In the genomic region with DNA sequence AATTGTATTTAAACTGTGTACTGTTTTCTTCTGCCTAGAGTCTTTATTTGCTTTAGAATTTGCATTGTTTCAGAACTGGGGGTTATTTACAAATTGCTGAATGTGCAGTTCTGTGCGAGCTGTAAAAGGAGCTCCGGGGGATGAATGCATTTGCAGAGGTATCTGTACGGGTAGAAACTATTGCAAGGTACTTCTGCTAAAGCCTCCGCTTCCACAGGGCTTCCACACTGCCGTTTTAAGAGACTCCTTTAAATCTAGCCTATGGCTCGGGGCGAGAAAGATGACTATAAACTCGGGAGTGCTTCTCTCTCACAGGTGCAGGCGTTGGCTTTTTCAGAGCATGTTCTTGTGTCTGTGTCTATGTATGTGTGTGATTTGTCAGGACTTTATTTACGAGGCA, we compare ENCODE assay signal across 8 mouse cellular contexts. TPM values are rescaled to one million over a fixed set of nuclear protein-coding genes. Genes with fewer than 3 reads are reported as not detected.
DNase-seq lines count a peak whose midpoint lies in the region; ATAC-seq and TF ChIP-seq lines count a peak whose summit lies in the region.

No protein-coding gene starts in this region.

- H3K27me3 ChIP-seq in kidney, embryonic 14.5 days (ENCODE audit: control insufficient read depth, insufficient read depth, low read length) = peaks cover 15% of the 10 kb centered on the region
- no peaks in the 10 kb centered on the region for H3K27me3 ChIP-seq in kidney, postnatal 0 days (ENCODE audit: insufficient read depth, low read length)
- H3K27me3 ChIP-seq in neural tube, embryonic 13.5 days = peaks cover 20% of the 10 kb centered on the region

- peak overlapping the region; percentile 58; the same call in 1 of the 2 replicates for H3K9ac ChIP-seq in kidney, embryonic 14.5 days (ENCODE audit: low read depth, low read length)
- H3K9ac ChIP-seq in kidney, postnatal 0 days (ENCODE audit: low read depth, low read length) = peak overlapping the region; percentile 32; the same call in 1 of the 2 replicates
- 0 out of 2 replicates have a peak overlapping the region, but pooled peaks have one; percentile 1 for H3K9ac ChIP-seq in neural tube, embryonic 13.5 days

- H3K4me2 ChIP-seq in kidney, embryonic 14.5 days (replicated peaks; ENCODE audit: low read depth, low read length) = peak overlapping the region; percentile 69
- peak overlapping the region; percentile 73 for H3K4me2 ChIP-seq in kidney, postnatal 0 days (ENCODE audit: low read length)
- H3K4me2 ChIP-seq in neural tube, embryonic 13.5 days = peak overlapping the region; percentile 78

- H3K4me1 ChIP-seq in kidney, embryonic 14.5 days (ENCODE audit: control insufficient read depth, insufficient read depth, low read length) = peaks cover 22% of the 10 kb centered on the region
- peaks cover 15% of the 10 kb centered on the region for H3K4me1 ChIP-seq in embryonic fibroblast, embryonic 13.5 days (ENCODE audit: control insufficient read depth, insufficient read depth, low read length)
- peaks cover 12% of the 10 kb centered on the region for H3K4me1 ChIP-seq in kidney, postnatal 0 days (replicated peaks; ENCODE audit: insufficient read depth, low read length)
- peaks cover 56% of the 10 kb centered on the region for H3K4me1 ChIP-seq in neural tube, embryonic 13.5 days (replicated peaks)

- no peak for ATAC-seq in kidney, embryonic 14.5 days (ENCODE audit: low FRiP score, low TSS enrichment)
- no peak for ATAC-seq in kidney, postnatal 0 days (replicated peaks; ENCODE audit: low FRiP score, low read depth)
- no peak for ATAC-seq in neural tube, embryonic 13.5 days (ENCODE audit: low read depth)

- H3K36me3 ChIP-seq in kidney, embryonic 14.5 days (ENCODE audit: control insufficient read depth, insufficient read depth, low read length) = no peaks in the 10 kb centered on the region
- no peaks in the 10 kb centered on the region for H3K36me3 ChIP-seq in kidney, postnatal 0 days (ENCODE audit: insufficient read depth, low read length)
- no peaks in the 10 kb centered on the region for H3K36me3 ChIP-seq in neural tube, embryonic 13.5 days

- no peak for DNase-seq in kidney, adult 8-10 months
- no peak for DNase-seq in kidney, postnatal 0 days (ENCODE audit: low spot score)
- no peak for DNase-seq in testis, postnatal 14 days (ENCODE audit: low spot score)
- DNase-seq in cerebellum, adult 11-12 months = no peak
- no peak for DNase-seq in urinary bladder, adult 18-20 months (ENCODE audit: low spot score in 2 of 2)

- H3K27ac ChIP-seq in kidney, embryonic 14.5 days (ENCODE audit: low read depth, low read length) = peak overlapping the region; percentile 78; the same call in 1 of the 2 replicates
- peak overlapping the region; percentile 66; the same call in 1 of the 2 replicates for H3K27ac ChIP-seq in embryonic fibroblast, embryonic 13.5 days (ENCODE audit: insufficient read depth, low read length)
- no peak overlapping the region for H3K27ac ChIP-seq in kidney, postnatal 0 days
- 0 out of 2 replicates have a peak overlapping the region, but pooled peaks have one; percentile 61 for H3K27ac ChIP-seq in neural tube, embryonic 13.5 days (replicated peaks)

- peaks cover 3% of the 10 kb centered on the region; the same call in 1 of the 2 replicates for H3K9me3 ChIP-seq in kidney, embryonic 14.5 days (ENCODE audit: control insufficient read depth, low read length)
- no peaks in the 10 kb centered on the region for H3K9me3 ChIP-seq in kidney, postnatal 0 days (replicated peaks; ENCODE audit: low read length)
- no peaks in the 10 kb centered on the region for H3K9me3 ChIP-seq in neural tube, embryonic 13.5 days

- no peak for TF ChIP-seq POLR2A in embryonic fibroblast, embryonic 13.5 days (IDR thresholded peaks at IDR 0.05; ENCODE audit: low read depth, low read length)

- peak overlapping the region; percentile 51 for H3K4me3 ChIP-seq in kidney, embryonic 14.5 days (ENCODE audit: low read length)
- peak overlapping the region; percentile 49 for H3K4me3 ChIP-seq in embryonic fibroblast, embryonic 13.5 days (ENCODE audit: insufficient read depth, low read length)
- H3K4me3 ChIP-seq in kidney, postnatal 0 days (replicated peaks; ENCODE audit: low read depth, low read length) = peak overlapping the region; percentile 44
- H3K4me3 ChIP-seq in neural tube, embryonic 13.5 days = peak overlapping the region; percentile 42

- 10% methylated on average over 10 of the region's 10 CpGs for WGBS in kidney, embryonic 14.5 days
- WGBS in kidney, postnatal 0 days = 8% methylated on average over 10 of the region's 10 CpGs
- WGBS in neural tube, embryonic 13.5 days = 15% methylated on average over 10 of the region's 10 CpGs

- no peak for TF ChIP-seq CTCF in embryonic fibroblast, embryonic 13.5 days (IDR thresholded peaks at IDR 0.05; ENCODE audit: borderline replicate concordance, insufficient read depth, low read length)
- no peak for TF ChIP-seq CTCF in kidney, postnatal 0 days (IDR thresholded peaks at IDR 0.05; ENCODE audit: low read depth)

RNA-seq across cellular contexts. Expression of gene Igf1, which starts 1.4 kb away (rescaled TPM):
- polyA plus RNA-seq in kidney, embryonic 14.5 days (2014; fragmentation: Nextera tagmentation; extraction: Ambion mirVana) = 24.5 and 28.2 TPM in 2 replicates
- 8.4 and 73.2 TPM in 2 replicates for polyA plus RNA-seq in embryonic fibroblast, embryonic 13.5 days (2011; ENCODE audit: insufficient read length, low read depth, missing spikeins)
- polyA plus RNA-seq in kidney, postnatal 0 days (2015; fragmentation: Nextera tagmentation; extraction: Ambion mirVana) = 23.1 and 24.0 TPM in 2 replicates
- polyA plus RNA-seq in neural tube, embryonic 13.5 days (2015; fragmentation: Nextera tagmentation; extraction: Ambion mirVana) = 19.9 and 25.7 TPM in 2 replicates

Comparison
In these comparisons a context has a peak if more than half of its experiments do, and no peak if none do; other contexts are left out.
1. H3K9ac ChIP-seq: peak in every context shown above with its lines; median percentile 58 in kidney, embryonic 14.5 days; 32 in kidney, postnatal 0 days; 1 in neural tube, embryonic 13.5 days.